Mouse (Mus musculus) T-helper 2 cell (primary cell): ENCODE data around the gene Serf1.
"Not testable (repeated sequence)": the region's sequence is repeated elsewhere in the genome, so short reads cannot be mapped to it uniquely, and the experiment has no call there.

Experiments used
- in situ Hi-C: fragments of 300-600 bp; cut with MboI, MseI; formaldehyde crosslinking; loops from one replicate; pipeline ENCODE4 v1.15.1; 2025; ENCODE audit warnings: high pct_unique_total_duplicates

The Serf1 gene

DNA sequence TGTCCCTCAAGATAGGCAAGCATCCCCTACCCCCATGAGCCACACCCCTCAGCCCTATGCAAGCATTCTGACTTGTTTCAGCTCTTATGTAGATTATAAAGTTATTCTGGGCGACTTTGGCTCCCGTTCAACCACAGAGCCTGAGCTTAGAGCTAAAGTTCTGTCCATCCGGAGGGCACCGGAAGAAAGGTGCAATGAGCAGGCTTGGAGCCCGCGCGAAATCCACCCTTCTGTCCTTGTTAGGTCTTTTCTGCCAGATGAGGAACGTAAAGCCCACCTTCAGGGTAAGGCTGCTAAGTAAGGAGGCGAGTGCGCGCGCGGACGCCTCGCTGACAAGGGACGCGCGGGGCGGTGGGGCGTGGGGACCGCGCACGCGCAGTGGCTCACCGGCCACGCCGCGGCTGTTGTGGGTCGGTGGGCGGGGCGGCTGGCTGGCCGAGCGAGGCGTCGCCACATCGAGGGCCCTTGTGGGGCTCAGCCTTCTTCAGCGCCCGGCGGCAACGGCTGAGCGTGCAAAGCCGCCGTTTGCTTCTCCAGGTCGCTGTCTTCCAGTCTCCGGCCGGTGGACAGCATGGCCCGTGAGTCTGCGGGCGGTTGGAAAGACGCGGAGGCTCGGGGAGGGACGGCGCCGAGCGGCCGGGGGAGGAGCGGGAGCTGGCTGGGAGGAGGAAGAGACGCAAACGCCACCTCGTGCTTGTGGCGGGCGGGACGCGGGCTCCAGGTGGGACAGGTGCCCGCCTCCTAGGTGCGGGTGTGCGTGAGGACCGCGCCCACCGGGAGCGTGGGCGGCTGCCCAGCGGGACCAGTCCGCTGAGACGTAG is at the start of gene Serf1:
Gene Serf1, plus strand, starts transcription at position 361 of the 821 bp plus-strand sequence.
- in situ Hi-C loops: no loop called here

DNA sequence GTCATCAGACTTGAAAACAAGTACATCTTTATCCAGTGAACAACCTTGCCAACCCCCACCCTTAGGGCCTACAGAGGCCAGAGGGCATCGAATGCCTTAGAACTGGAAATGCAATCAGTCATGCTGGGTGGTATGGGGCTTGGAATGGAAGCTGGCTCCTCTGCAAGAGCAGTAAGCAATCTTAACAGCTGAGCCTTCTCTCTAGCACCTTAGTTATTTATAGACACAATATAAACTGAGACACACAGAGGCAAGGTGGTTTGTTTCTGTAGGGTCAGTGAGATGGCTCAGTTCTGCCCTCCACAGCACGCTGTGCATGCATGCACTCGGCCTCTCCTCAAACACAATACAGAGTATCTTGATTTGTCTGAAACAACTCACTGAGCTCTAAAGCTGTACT is 43.9 kb upstream of the Serf1 start:
- in situ Hi-C loops: loop anchor here (25.0 kb wide), 1 partner anchor 573 kb away; no protein-coding TSS in a partner anchor

DNA sequence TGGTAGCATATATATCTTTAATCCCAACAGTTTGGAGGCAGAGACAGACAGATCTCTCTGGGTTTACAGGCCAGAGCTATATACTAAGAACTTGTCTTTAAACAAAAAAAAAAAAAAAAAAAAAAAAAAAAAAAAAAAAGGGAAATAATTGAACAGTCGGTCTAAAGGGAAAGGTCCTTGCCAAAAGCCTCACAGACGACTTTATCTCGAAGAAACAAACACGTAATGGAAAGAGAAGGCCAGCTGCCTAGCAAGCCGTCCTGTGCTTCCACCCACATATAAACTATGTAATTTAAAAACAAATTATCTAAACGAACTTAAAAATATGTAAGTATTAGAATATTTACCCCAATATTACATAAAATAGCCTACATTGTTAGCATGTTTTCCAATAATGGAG is 40.0 kb upstream of the Serf1 start:
- in situ Hi-C loops: loop anchor here (25.0 kb wide), 1 partner anchor 569 kb away; no protein-coding TSS in a partner anchor

DNA sequence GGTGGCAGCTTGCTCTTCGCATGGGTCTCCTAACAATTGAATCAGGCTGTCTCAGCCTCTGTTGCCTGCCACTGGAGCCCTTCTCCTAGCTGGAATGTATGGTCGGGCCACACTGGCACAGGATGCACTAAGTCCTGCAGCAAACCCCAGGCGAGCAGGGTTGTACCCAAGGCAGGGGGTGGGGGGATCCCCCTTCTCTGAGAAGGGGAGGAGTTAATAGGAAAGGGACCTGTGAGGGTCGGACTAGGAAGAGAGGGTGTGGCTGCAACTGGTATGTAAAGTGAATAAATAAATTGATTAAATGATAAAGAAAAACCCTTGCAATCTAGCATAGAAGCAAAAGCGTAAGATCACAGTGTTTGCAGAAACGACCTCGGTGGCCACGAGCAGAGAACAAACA is 36.3 kb upstream of the Serf1 start:
- in situ Hi-C loops: loop anchor here (5.0 to 25.0 kb wide), 2 partner anchors 39 to 566 kb away; no protein-coding TSS in a partner anchor

DNA sequence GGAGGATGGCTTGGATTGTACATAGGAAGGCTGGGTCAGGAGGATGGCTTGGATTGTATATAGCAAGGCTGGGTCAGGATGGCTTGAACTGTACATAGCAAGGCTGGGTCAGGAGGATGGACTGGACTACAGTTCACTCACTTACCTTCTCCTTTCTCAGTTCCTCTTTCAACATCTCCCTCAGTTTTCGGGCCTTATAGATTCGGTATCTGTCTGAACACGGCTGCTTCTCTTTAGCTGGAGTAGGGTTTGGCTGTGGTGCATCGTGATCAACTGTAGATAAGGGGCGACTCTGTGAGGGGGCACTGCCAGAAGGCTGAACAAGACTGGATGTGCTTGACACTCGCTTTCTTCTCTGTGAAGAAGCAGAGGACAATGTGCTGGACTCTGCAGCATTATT is 9.0 kb upstream of the Serf1 start:
- in situ Hi-C loops: loop anchor here (25.0 kb wide), 1 partner anchor 1837 kb away; the partner anchor contains the start of genes Ankra2 and Utp15

DNA sequence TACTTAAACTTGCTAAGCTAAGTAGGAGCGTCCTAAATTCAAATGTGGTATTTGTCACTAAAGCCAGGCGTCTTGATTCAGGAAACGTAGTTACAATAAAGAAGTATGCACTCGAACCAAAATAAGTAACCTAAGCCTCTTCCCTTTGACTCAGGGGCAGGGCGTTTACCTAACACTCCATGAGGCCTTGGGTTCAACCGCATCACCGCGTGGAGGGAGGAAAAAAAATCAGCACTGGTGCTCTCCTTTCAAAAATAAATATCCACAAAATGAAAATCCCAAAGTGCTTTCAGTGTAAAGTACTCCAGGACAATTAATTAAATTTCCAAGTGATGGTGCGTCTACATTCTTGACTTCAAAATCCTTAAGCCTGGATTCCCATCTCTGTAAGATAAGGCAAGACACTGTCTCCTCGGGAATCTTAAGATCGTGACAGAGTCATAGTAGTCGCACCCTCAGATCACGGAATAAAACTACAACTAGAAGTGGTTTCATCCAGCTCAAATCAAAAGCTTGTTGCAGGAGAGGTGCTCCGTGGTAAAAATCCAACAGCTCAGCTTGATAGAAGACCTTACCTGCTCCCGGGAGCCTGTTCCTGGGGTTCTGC is 4.7 kb upstream of the Serf1 start:
- in situ Hi-C loops: no loop called here

DNA sequence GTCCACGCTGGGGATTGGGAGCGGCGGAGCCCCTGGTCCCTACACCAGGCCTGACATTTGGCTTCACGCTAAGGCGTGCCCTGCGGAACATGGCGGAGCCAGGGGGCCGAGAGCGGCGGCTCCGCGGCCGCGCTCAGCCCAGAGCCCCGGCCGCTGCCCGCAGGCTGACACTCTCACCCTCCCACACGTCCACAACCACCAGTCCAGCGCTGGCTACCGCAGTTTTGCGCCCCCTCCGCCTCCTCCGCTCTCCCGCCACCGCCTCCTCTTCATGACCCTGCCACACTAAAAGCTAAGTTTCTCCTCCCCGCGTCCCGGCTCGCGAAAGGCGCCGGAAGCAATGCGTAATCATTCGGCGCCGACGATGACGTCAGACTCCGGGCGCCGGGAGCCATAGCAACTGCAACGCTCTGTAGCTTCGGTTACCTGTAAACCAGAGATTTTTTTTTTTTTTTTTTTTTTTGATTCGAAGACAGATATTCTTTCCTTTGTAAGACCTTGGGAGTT is 4.0 kb upstream of the Serf1 start, which contains the start of gene Bdp1:
Gene Bdp1, minus strand, starts transcription at position 323 of the 507 bp plus-strand sequence.
- in situ Hi-C loops: no loop called here

DNA sequence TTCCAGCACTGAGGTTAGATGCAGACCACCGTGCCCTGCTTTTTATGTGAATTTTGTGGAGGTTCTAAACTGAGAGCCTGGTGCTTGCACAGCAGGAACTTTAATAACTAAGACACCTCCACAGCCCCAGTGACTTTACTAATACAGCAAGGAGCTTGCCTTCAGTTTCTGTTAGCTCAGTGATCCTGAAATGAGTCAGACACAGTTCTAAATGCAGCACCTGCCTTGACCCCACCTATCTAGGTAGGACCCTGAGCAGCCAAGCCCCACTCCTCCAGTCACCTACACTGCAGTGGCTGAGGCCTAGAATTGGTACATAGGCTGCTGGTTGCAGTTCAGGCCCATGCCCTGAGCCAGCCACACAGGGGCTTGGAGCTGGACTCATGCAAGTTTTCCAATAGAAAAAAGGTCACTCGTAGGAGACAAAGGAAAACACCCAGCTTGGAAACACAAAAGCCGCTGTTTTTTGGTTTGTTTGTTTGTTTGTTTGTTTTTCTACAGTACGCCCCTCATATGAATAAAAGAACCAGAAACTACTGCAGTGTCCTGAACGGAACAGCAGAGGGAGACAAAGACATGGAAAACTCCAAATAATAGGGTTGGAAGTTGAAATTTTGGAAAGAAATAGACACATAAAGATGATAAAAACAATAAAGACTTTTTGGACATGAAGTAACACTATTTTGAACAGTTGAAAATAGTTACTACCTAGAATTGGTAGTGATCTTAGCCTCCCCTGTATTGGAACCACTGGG is 4.6 kb downstream of the Serf1 start:
- in situ Hi-C loops: no loop called here

DNA sequence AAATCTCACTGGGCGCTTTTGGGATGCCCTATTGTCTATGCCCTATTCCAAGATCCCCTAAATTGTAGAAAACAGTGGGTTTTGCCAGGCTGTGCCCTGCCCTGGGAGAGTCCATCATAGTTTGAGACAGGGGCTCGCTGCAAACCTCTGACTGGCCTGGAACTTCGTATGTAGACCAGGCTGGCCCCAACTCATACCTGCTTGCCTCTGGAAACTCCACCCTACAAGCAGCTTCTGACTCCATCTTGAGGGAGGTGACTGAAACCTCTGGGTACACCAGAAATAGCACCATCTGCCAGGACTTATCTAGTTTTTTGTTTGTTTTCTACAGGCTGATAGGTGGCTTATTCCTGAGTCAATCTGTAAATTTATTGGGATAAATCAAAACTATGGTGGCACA is 16.2 kb downstream of the Serf1 start:
- in situ Hi-C loops: no loop called here

DNA sequence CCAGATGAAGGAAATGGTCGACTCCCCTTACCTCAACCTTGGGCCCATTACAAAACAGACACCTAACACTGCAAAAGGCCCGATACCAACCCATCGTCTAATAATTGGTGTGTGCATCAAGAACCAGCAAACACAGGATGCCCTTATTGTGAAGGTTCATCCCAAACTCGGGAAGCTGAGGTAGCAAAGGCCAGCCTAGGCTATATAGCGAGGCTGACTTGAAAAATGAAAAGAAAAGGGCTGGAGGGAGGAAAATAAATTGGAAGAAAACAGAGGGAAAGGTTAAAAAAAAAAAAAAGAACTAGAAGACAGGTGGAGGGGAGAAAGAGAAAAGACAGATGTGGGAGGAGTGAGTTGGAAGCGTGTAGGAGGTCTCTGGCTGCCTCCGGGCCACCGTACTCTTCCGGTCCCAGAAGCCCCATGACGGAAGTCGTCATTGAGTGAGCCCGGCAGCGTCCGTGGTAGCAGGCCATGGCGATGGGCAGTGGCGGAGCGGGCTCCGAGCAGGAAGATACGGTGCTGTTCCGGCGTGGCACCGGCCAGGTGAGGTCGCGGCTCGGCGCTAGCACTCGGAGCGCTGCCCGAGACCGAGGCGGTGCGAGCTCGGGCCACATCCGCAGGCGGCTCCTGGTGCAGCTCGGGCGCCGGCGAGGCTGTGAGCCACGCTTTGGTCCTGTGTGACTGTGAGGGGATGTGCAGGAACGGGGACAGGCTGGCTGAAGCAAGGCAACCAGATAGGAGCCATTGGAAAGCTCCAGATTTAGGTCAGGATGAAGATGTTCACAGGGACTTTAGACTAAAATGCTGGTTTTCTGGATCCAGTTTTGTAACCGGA is 16.8 kb downstream of the Serf1 start, which contains the start of gene Smn1:
Gene Smn1, plus strand, starts transcription at position 430 of the 835 bp plus-strand sequence.
- in situ Hi-C loops: no loop called here

DNA sequence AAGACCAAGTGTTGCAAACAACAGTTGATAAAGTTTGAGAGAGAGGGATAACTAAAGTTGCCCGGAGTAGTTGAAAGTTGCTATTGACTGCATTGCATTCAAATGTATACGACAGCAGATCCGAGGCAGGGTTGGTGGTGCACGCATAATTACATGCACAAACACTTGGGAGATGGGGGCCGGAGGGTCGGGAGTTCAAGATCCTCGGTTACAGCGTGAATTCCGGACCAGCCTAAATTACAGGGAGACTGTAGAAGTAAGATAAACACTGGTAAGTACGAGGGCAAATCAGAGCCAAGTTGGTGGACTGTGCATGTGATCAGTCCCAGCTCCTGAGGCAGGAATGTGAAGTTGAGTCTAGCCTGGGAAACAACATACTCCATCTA is 17.4 kb downstream of the Serf1 start:
- in situ Hi-C loops: no loop called here

DNA sequence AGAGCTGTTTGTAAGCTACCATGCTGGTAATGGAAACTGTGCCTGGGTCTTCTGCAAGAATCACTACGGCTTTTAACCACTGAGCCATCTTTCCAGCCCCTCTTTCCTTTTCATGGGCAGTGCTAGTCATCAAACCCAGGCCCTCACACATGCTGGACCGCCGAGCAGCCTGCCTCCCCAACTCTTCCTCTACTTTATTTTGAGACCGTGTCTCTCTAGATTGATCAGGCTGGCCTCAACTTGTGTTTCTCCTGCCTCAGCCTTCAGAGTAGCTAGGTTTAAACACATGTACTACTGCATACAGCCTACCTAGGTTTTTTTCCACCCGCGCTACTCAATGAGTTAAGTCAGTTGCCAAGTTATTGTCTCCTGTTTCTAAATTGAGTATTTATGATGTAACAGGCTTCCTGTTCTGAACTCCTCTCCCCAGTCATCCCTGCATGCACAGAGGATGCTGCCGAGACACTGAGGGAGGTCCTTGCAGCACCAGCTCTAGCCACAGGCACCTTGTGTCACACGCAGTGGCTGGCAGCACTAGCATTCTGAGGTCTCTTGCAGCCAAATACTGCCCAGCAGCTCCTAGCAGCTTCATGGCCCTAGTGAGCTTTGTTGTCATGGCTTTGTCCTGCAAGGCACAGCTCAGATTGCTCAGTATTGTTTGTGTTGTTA is 34.0 kb downstream of the Serf1 start:
- in situ Hi-C loops: no loop called here

DNA sequence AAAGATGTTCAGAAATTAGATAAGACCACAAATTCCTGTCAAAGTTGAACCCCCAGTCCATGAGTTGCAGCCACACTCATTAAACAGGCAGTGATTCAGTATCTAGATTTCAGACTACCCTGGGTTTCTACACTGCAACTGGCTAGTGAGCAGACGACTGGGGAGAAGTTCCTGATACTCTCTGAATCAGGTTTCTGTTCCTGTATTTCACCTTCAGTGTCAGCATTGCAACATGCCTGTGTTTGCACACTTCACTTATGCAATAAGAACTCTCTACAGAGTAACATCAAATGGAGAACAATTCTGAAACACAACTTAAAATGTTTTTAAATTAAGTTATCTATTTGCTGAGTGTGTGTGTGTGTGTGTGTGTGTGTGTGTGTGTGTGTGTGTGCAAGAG is 44.8 kb downstream of the Serf1 start:
- in situ Hi-C loops: no loop called here

DNA sequence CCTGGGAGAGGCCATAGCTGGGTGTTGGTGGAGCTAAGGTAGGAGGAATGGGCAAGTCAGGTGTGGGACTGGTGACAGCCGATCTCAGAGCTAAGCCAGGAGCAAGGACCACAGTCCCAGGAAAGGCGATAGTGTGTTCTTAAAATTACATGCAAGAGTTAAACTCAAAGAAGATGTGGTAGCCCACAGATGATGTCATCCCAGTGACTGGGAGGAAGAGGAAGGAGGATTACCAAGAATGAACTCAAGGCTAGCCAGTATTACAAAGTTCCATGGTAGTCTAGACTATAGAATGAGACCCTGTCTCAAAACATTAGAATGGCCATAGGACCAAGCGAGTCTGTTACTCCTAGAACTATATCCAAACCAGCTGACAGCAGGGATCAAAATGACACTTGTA is 48.8 kb downstream of the Serf1 start:
- in situ Hi-C loops: no loop called here

DNA sequence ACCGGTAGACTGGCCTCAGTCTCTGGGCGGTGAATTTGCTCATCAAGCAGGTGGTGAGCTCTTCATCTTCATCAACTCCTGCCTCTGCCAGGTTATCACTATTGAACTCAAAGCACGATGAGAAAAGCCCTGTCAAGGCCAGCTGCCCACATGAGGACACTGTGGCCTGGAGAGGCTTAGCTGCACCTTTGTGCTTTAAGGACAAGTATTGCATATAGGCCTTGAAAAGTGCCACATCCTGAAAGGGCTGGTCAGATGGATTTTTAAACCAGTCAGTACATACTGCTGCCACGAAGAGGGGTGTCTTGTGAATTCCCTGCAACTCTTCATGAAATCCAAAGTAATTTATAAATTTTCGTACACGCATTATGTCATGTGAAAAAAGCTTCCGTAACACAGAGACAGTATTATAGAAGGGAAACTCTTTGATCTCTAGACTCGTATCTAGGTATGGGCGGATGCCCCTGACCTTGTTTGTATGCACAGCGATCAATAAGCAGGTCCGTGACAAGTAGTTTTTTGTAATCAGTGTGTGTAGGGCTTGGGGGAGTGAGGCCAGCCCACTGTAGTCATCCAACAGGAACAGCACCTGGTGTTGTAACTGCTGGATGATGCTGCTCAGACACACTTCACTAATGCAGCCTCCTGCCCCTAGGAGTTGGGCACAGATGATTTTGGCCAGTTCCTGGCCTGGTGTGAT is 53.5 kb downstream of the Serf1 start:
- in situ Hi-C loops: not testable (repeated sequence)

DNA sequence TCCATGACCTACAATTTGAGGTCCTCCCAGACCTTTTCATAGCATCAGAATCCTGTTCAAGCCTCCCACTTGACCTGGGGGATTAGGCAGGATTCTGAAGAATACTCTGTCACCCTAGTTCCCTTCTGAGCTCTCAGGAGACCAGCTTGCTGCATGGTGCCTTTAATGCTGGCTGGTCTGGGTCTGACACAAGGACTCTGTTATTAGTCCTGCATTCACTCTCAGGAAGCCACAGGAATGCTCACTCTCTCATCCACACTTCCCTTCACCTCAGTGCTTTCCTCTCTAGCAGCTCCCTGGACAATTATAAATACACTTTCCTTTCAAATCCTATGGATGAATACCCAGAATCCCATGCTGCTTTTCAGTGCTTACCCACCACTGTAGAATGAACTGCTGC is 54.7 kb downstream of the Serf1 start:
- in situ Hi-C loops: not testable (repeated sequence)
